Mouse (Mus musculus): ENCODE results near the gene Clns1a. TPM values are rescaled to one million over a fixed set of nuclear protein-coding genes. Genes with fewer than 3 reads are reported as not detected.

Clns1a gene
- total and polyA plus RNA-seq, 3 experiments: 140 to 305 (median 240) TPM

DNA sequence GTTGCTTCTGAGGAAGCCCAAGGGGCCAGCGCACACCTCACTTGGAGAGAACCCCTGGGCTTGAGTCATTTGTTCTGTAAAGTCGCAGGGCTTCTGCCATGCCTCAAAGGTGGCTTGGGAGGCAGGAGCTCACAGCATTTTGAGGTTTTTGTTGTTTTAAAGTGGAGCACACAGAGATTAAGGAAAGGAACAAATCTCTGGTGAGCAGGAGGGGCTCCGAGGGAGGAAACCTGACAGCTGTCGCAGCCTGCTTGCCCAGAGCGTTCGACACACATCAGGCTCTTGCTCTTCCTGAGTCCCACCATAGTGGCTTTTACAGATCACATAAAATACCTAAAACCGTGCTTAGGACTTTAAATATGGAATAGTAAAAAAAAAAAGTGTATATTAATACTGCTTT lies 30.3 kb downstream of the Clns1a start:
- Histone ChIP-seq H3K36me3 (replicated peaks in 1 of 2; ENCODE audit: control insufficient read depth in 1 of 2, insufficient read depth in 1 of 2, low read length in 1 of 2) (peaks cover 4 to 73% of the 10 kb centered on the region in 2 experiments), H3K27me3 (replicated peaks) (no peaks in the 10 kb centered on the region), H3K79me2 (replicated peaks; ENCODE audit: control insufficient read depth, extremely low read depth, insufficient read depth, poor library complexity, severe bottlenecking) (no peaks in the 10 kb centered on the region), H3K4me1 (ENCODE audit: control insufficient read depth in 1 of 2, insufficient read depth in 2 of 2) (no peaks in the 10 kb centered on the region), H3K4me2 (ENCODE audit: insufficient read depth, low read depth, poor library complexity, severe bottlenecking) (no peak overlapping the region), H3K9me3 (replicated peaks; ENCODE audit: low read length) (no peaks in the 10 kb centered on the region), H3K4me3 (replicated peaks in 1 of 3; ENCODE audit: low read depth in 2 of 3, low read length in 2 of 3, poor library complexity in 1 of 3) (no peak overlapping the region), H3K27ac (ENCODE audit: insufficient read depth, low read depth) (no peak overlapping the region), H3K9ac (ENCODE audit: insufficient read depth, low read depth) (no peak overlapping the region)
- in situ Hi-C loops (cut with MboI; ENCODE audit: low pct_ligation_motif_present, low pct_unique_long_range_greater_than_20kb, low sequenced_read_pairs) (no loop called here), dilution Hi-C loops (cut with MboI; ENCODE audit: extremely low pct_ligation_motif_present, extremely low pct_unique_long_range_greater_than_20kb, low sequenced_read_pairs) (no loop called here)
- TF ChIP-seq MYC (IDR thresholded peaks at IDR 0.05; ENCODE audit: low read depth, low read length) (no peak), KAT2A (IDR thresholded peaks at IDR 0.05; ENCODE audit: insufficient replicate concordance, low read length) (no peak), ZC3H11A (IDR thresholded peaks at IDR 0.05; ENCODE audit: low read depth, low read length) (no peak), JUND (conservative IDR thresholded peaks at IDR 0.05; ENCODE audit: low read depth, low read length) (no peak), ZKSCAN1 (IDR thresholded peaks at IDR 0.05; ENCODE audit: borderline replicate concordance, low read depth, low read length) (no peak), USF2 (conservative IDR thresholded peaks at IDR 0.05; ENCODE audit: low read depth, low read length) (no peak), BHLHE40 (IDR thresholded peaks at IDR 0.05; ENCODE audit: low read depth, low read length) (no peak), ZNF384 (IDR thresholded peaks at IDR 0.05; ENCODE audit: low read depth, low read length) (no peak), GABPA (IDR thresholded peaks at IDR 0.05; ENCODE audit: insufficient replicate concordance, low read depth, low read length) (no peak), E2F4 (IDR thresholded peaks at IDR 0.05; ENCODE audit: insufficient replicate concordance, low read depth, low read length) (no peak), SMC3 (IDR thresholded peaks at IDR 0.05; ENCODE audit: low read depth, low read length) (no peak), TBP (conservative IDR thresholded peaks at IDR 0.05; ENCODE audit: low read depth, low read length) (no peak), HCFC1 (IDR thresholded peaks at IDR 0.05; ENCODE audit: low read depth, low read length) (no peak)
- no peak for DNase-seq (ENCODE audit: extremely low read depth)

- Histone ChIP-seq H3K4me3 (replicated peaks in 1 of 3; ENCODE audit: low read depth in 2 of 3, low read length in 2 of 3, poor library complexity in 1 of 3) (no peak overlapping the region), H3K27me3 (replicated peaks) (no peaks in the 10 kb centered on the region), H3K79me2 (replicated peaks; ENCODE audit: control insufficient read depth, extremely low read depth, insufficient read depth, poor library complexity, severe bottlenecking) (no peaks in the 10 kb centered on the region), H3K4me2 (ENCODE audit: insufficient read depth, low read depth, poor library complexity, severe bottlenecking) (no peak overlapping the region), H3K36me3 (replicated peaks in 1 of 2; ENCODE audit: control insufficient read depth in 1 of 2, insufficient read depth in 1 of 2, low read length in 1 of 2) (peaks cover 4 to 51% of the 10 kb centered on the region in 2 experiments), H3K9me3 (replicated peaks; ENCODE audit: low read length) (no peaks in the 10 kb centered on the region), H3K4me1 (ENCODE audit: control insufficient read depth in 1 of 2, insufficient read depth in 2 of 2) (no peaks in the 10 kb centered on the region), H3K9ac (ENCODE audit: insufficient read depth, low read depth) (no peak overlapping the region), H3K27ac (ENCODE audit: insufficient read depth, low read depth) (no peak overlapping the region)
- in situ Hi-C loops (cut with MboI; ENCODE audit: low pct_ligation_motif_present, low pct_unique_long_range_greater_than_20kb, low sequenced_read_pairs) (no loop called here), dilution Hi-C loops (cut with MboI; ENCODE audit: extremely low pct_ligation_motif_present, extremely low pct_unique_long_range_greater_than_20kb, low sequenced_read_pairs) (no loop called here)
- TF ChIP-seq JUN (IDR thresholded peaks at IDR 0.05; ENCODE audit: insufficient read depth, low read depth, low read length): no peak
- no peak for TF ChIP-seq CTCF (conservative IDR thresholded peaks at IDR 0.05 in 1 of 2, IDR thresholded peaks at IDR 0.05 in 1 of 2; ENCODE audit: low read depth in 2 of 2, low read length in 2 of 2)
- TF ChIP-seq MXI1 (IDR thresholded peaks at IDR 0.05; ENCODE audit: low read depth, low read length): no peak
- no peak for TF ChIP-seq NELFE (IDR thresholded peaks at IDR 0.05; ENCODE audit: low read depth, low read length)
- no peak for TF ChIP-seq CHD2 (IDR thresholded peaks at IDR 0.05; ENCODE audit: low read length)
- TF ChIP-seq ZKSCAN1 (IDR thresholded peaks at IDR 0.05; ENCODE audit: borderline replicate concordance, low read depth, low read length): no peak
- TF ChIP-seq KAT2A (IDR thresholded peaks at IDR 0.05; ENCODE audit: insufficient replicate concordance, low read length): no peak
- no peak for TF ChIP-seq RAD21 (IDR thresholded peaks at IDR 0.05; ENCODE audit: low read depth, low read length)
- no peak for TF ChIP-seq POLR2AphosphoS2 (IDR thresholded peaks at IDR 0.05; ENCODE audit: low read depth, low read length)
- no peak for TF ChIP-seq E2F4 (IDR thresholded peaks at IDR 0.05; ENCODE audit: insufficient replicate concordance, low read depth, low read length)
- no peak for TF ChIP-seq SMC3 (IDR thresholded peaks at IDR 0.05; ENCODE audit: low read depth, low read length)
- TF ChIP-seq GABPA (IDR thresholded peaks at IDR 0.05; ENCODE audit: insufficient replicate concordance, low read depth, low read length): no peak
- DNase-seq (ENCODE audit: extremely low read depth): no peak
These were observed 32.5 kb downstream of the Clns1a start for GRCm38 (mm10) chr7:97728666-97729614.

Data from CH12.LX (cell line).